8 mouse cellular contexts compared by ENCODE assay signal in genomic region chr13:60176136-60176775, GRCm38 (mm10). TPM values are rescaled to one million over a fixed set of nuclear protein-coding genes. Genes with fewer than 3 reads are reported as not detected.
DNase-seq lines count a peak whose midpoint lies in the region; ATAC-seq and TF ChIP-seq lines count a peak whose summit lies in the region.

No protein-coding gene starts in this region.

- DNase-seq in urinary bladder, adult 18-20 months (ENCODE audit: low spot score in 2 of 2): peak; percentile 48 to 68
- DNase-seq in urinary bladder, postnatal 10 days (ENCODE audit: low spot score): no peak
- DNase-seq in kidney, postnatal 4 days: peak; percentile 78 to 88
- peak; percentile 81 for DNase-seq in lung, embryonic 14.5 days
- peak; percentile 82 for DNase-seq in retina, embryonic 14.5 days (ENCODE audit: low spot score)

- under 1% methylated on average over 82 of the region's 82 CpGs for WGBS in heart, embryonic 15.5 days
- under 1% methylated on average over 82 of the region's 82 CpGs for WGBS in lung, embryonic 14.5 days

- H3K27me3 ChIP-seq in heart, embryonic 15.5 days: peaks cover 8% of the 10 kb centered on the region; the same call in 1 of the 2 replicates
- peaks cover 31% of the 10 kb centered on the region for H3K27me3 ChIP-seq in lung, embryonic 14.5 days (ENCODE audit: insufficient read depth, low read length)

- H3K27ac ChIP-seq in embryonic fibroblast, embryonic 13.5 days (ENCODE audit: insufficient read depth, low read length): peak overlapping the region; percentile 93
- peak overlapping the region; percentile 98 for H3K27ac ChIP-seq in heart, embryonic 15.5 days
- peak overlapping the region; percentile 98 for H3K27ac ChIP-seq in lung, embryonic 14.5 days (ENCODE audit: low read depth)

- peak; percentile 28 for ATAC-seq in heart, embryonic 15.5 days (replicated peaks; ENCODE audit: insufficient number of reproducible peaks, insufficient read depth, low FRiP score, low read depth)
- ATAC-seq in lung, embryonic 14.5 days (ENCODE audit: insufficient read depth): peak; percentile 9; the same call in 1 of the 2 replicates
- ATAC-seq in erythroid progenitor cell, adult 5-6 weeks (replicated peaks; ENCODE audit: low FRiP score, poor library complexity, severe bottlenecking): no peak

- H3K4me3 ChIP-seq in embryonic fibroblast, embryonic 13.5 days (ENCODE audit: insufficient read depth, low read length): peak overlapping the region; percentile 89
- H3K4me3 ChIP-seq in heart, embryonic 15.5 days: peak overlapping the region; percentile 83
- H3K4me3 ChIP-seq in lung, embryonic 14.5 days (ENCODE audit: low read depth, low read length): peak overlapping the region; percentile 73

- peak; percentile 29; the same call in 1 of the 2 replicates for TF ChIP-seq CTCF in embryonic fibroblast, embryonic 13.5 days (IDR thresholded peaks at IDR 0.05; ENCODE audit: borderline replicate concordance, insufficient read depth, low read length)
- TF ChIP-seq CTCF in lung, embryonic 14.5 days (IDR thresholded peaks at IDR 0.05; ENCODE audit: low read depth): no peak

- H3K9ac ChIP-seq in heart, embryonic 15.5 days: peak overlapping the region; percentile 95
- peak overlapping the region; percentile 89 for H3K9ac ChIP-seq in lung, embryonic 14.5 days

- no peaks in the 10 kb centered on the region for H3K36me3 ChIP-seq in heart, embryonic 15.5 days
- H3K36me3 ChIP-seq in lung, embryonic 14.5 days (ENCODE audit: insufficient read depth): no peaks in the 10 kb centered on the region

- TF ChIP-seq POLR2A in embryonic fibroblast, embryonic 13.5 days (IDR thresholded peaks at IDR 0.05; ENCODE audit: low read depth, low read length): peak; percentile 49

- H3K4me1 ChIP-seq in embryonic fibroblast, embryonic 13.5 days (ENCODE audit: control insufficient read depth, insufficient read depth, low read length): peaks cover 4% of the 10 kb centered on the region; the same call in 1 of the 2 replicates
- H3K4me1 ChIP-seq in heart, embryonic 15.5 days (replicated peaks): peaks cover 27% of the 10 kb centered on the region
- peaks cover 11% of the 10 kb centered on the region for H3K4me1 ChIP-seq in lung, embryonic 14.5 days (ENCODE audit: insufficient read depth)

- no peaks in the 10 kb centered on the region for H3K9me3 ChIP-seq in heart, embryonic 15.5 days (replicated peaks)
- no peaks in the 10 kb centered on the region for H3K9me3 ChIP-seq in lung, embryonic 14.5 days (ENCODE audit: low read depth, low read length)

- H3K4me2 ChIP-seq in heart, embryonic 15.5 days: peak overlapping the region; percentile 88
- peak overlapping the region; percentile 77 for H3K4me2 ChIP-seq in lung, embryonic 14.5 days

RNA-seq across cellular contexts. Expression of gene Gas1, which starts 0.9 kb away (rescaled TPM):
- 74.0 and 241 TPM in 2 replicates for polyA plus RNA-seq in embryonic fibroblast, embryonic 13.5 days (2011; ENCODE audit: insufficient read length, low read depth, missing spikeins)
- polyA plus RNA-seq in heart, embryonic 15.5 days (2015; fragmentation: Nextera tagmentation; extraction: Ambion mirVana): 37.2 and 47.7 TPM in 2 replicates
- 31.0 and 32.1 TPM in 2 replicates for polyA plus RNA-seq in lung, embryonic 14.5 days (2014; fragmentation: Nextera tagmentation; extraction: Ambion mirVana)
- not detected in 2 replicates for total RNA-seq in erythroid progenitor cell, adult 5-6 weeks (2015; ENCODE audit: low replicate concordance)
- 0.51 TPM in 1 of 2 replicates, not detected in the other for total RNA-seq in erythroid progenitor cell, adult 5-6 weeks (2017; ENCODE audit: low replicate concordance)
